Mouse (Mus musculus) kidney, adult 8-10 months (tissue): ENCODE data around the gene Hus1b.

ENCODE experiments used
- DNase-seq, 2 experiments: peaks; one replicate each; pipeline ENCODE4 v3.0.0; 2022

Hus1b gene

GRCm38 (mm10) chr13:30947129-30947528, 430 bp downstream of the Hus1b start:
- DNase-seq, result no peak

DNA sequence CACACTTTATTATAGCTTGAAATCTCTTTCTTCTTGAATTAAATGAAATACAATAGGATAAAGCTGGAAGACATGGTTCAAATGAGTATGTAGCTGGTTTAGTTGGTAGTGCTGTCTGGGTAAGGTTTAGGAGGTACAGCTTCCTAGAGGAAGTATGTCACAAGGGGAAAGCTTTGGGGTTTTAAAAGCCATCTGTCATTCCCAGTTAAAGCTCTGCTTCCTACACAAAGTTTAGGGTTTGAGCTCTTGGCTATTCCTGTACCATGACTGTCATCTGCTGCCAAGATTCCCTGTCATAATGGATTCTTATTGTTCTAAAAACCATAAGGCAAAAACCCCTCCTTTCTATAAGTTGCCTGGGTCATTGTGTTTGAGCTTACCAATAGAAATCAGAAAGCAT, 1.8 kb downstream of the Hus1b start:
- DNase-seq, result no peak

DNA sequence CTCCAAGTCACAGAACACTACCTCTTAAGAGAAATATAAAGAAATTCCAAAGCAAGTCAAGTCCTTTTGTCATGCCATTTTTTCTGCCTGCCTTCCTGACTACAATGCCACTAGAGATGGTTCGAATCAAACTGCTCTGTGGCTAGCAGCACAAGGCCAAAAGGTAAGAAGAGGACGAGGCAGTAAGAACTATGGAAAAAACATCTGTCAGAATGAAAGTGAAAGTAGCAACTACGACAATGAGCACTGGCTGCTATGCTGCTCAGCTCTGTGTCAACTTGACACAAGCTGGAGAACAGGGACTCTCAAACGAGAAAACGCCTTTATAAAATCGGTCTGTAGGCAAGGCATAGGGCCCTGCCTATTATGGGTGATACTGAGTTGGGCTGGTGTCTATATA, 14.6 kb downstream of the Hus1b start:
- DNase-seq, result no peak

- no peak for DNase-seq
Observed at GRCm38 (mm10) chr13:30931613-30932012, 15.9 kb downstream of the Hus1b start.

DNA sequence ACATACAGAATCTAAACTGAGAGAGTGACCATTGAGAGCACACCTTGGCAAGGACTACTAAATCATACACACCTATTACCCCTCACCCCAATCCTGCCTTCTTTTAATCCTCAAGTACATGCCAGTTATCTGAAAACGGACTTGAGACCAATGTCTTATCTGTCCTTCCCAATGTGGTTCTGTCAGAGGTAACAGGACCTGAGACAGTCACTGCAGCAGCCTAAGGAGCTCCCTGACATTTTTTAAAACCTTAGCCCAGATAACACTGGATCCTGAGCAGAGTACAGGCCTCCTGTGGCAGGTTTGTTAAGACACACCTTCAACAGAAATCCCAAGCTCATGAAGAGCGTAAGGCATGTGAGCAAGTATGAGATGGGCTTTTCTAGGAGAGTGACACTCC, 18.4 kb downstream of the Hus1b start:
- DNase-seq, result no peak

DNA sequence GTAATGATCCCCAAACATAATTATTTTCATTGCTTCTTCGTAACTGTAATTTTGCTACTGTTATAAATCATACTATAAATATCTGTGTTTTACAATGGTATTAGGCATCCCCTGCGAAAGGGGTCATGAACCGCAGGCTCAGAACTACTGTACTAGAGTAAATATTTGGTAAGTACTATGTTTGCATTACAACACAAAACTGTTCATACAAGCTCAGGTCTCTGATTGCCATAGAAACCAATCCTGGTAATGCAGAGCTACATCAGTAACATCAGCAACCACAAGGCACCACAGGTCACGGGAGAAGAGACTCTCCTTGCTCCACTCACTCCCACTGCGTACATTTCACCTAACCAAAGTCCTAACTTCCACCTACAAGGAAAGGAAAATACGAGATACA, 23.3 kb downstream of the Hus1b start:
- DNase-seq, result no peak

DNA sequence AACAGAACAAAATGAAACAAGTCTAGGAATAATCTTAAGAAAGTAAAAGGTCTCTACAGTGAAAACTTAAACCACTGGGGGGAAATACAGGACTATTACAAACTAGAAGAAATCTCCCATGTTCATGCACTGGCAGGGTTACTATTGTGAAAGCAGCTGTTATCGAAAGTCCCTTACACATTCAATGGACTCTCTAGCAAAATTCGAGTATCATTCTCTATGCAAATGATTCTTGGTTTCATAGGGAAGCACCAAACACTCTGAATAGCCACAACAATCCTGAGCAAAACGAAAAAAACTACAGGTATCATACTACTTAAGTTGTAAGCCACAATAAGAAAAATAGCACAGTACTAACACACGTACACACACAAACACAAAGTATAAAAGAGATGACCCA, 25.6 kb downstream of the Hus1b start:
- DNase-seq, result no peak

DNA sequence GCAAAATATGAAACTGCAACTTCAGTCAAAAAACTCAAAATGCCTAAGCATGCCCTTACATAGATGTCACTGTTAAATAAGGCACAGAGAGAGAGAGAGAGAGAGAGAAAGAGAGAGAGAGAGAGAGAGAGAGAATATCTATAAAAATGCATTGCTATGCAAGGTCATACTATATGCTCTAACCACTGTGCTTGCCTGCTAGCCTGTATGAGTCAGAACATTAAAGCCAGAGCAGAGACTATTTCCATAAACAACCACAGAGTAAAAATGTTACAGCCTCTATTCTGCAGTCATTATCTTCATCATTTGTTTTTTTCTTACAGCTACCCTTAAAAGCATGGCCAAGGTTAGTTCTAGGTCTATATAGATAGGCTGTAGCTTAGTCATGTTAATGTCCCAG, 33.8 kb downstream of the Hus1b start:
- DNase-seq, result no peak

DNA sequence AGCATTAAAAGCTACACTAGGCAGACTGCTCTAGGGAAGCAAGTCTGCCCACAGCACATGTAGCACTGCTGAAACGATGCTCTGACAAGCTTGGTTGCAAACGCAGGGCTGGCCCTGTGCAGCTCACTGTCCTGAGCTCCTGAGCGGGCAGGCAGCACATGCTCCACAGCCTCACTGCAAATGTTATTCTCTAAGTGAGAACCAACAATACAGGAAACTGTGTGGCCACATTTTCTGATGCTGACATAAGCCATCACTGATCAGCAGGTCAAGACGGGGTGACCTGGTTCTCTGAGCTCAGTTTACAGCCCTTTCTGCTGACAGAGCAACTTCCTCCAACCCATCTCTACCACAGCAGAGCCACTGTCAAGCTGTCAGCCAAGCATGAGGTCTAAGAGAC, 34.5 kb downstream of the Hus1b start:
- DNase-seq, result no peak

DNA sequence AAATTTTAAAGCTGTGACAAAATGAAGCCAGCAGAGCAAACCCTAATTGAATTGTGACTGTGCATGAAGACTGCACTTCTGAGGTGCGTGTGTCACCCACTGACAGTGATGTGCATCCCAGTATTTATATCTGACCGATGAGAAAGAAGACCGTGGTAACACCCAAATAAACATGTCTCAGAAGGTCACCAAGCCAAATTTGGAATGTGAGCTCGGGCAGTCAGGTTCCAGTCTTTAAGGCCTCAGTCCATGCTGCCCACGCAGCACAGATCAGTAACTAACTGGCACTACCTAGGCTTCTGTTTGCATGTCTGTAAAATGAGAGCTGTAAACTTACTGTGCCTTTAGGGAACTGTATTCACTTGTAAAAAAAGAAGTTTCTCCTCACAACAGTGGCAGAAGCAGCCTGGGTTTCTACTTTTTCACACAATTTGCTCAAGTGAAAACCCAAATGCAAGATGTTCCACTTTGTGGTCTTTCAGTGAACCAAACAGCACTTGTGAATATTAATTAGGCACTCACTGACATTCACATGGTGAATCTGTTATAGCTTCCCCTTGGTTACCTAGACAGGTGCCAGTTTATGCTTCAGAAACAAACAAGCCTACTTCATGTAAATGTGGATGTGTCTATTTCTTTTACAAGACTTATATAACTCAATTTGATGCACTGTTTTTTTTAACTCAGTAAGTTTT, 35.5 kb downstream of the Hus1b start:
- no peak for DNase-seq

GRCm38 (mm10) chr13:30910889-30911288, 36.7 kb downstream of the Hus1b start:
- DNase-seq, result no peak

- no peak for DNase-seq
Observed at GRCm38 (mm10) chr13:30902286-30902685, 45.3 kb downstream of the Hus1b start.

GRCm38 (mm10) chr13:30901387-30902041, 46.0 kb downstream of the Hus1b start:
- no peak for DNase-seq
